Mouse (Mus musculus): ENCODE measurements around the gene Smox.

Smox gene

DNA sequence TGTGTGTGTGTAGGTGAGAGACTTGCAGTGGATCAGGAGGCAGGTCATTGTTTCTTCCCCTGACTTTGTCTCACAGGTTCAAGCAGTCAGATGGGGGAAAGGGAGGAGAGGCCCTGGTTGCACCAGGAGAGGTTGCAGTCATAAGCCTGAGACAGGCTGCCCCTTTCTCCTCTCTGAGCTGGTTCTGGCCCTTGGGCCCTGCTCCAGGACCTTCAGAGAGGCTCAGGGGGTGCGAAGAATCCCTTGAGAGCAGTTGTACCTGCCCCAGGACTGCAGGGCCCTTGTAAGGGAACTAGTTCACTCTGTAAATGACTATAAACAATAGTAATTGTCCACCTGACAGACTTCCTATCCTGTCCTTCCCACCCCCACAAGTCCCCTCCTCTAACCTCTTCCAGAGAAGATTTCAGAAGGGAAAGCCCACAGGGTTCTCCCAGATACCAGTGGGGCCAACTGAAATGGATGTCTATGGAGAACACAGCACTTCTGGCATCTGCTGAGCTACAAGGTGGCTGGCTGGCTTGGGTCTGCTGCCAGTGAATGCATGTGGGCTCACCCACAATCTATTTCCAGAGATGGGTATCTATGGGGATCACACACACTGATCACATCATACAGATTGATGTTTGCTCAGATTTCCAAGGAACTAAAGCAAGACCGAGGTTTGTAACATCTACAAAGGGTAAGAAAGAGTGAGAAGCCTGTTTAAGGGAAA lies 69.1 kb downstream of the Smox start:
- no peak for DNase-seq

DNA sequence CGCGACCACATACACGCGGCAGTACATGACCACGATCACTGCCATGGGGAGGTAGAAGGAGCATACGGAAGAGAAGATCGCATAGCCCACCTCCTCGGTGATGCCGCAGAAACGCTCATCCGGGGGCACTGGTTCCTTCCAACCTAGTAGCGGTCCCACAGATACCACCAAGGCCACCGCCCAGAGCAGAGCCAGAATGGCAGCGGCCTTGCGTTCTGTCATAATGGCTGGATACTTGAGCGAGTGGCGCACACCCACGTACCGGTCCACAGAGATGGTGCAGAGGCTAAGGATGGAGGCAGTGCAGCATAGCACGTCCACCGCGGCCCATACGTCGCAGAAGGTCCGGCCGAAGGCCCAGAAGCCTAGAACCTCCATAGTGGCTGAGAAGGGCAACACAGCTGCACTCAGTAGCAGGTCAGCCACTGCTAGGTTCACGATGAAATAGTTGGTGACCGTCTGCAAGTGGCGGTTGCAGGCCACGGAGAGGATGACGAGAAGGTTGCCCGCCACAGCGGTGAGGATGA lies 70.1 kb downstream of the Smox start:
- DNase-seq, result no peak

DNA sequence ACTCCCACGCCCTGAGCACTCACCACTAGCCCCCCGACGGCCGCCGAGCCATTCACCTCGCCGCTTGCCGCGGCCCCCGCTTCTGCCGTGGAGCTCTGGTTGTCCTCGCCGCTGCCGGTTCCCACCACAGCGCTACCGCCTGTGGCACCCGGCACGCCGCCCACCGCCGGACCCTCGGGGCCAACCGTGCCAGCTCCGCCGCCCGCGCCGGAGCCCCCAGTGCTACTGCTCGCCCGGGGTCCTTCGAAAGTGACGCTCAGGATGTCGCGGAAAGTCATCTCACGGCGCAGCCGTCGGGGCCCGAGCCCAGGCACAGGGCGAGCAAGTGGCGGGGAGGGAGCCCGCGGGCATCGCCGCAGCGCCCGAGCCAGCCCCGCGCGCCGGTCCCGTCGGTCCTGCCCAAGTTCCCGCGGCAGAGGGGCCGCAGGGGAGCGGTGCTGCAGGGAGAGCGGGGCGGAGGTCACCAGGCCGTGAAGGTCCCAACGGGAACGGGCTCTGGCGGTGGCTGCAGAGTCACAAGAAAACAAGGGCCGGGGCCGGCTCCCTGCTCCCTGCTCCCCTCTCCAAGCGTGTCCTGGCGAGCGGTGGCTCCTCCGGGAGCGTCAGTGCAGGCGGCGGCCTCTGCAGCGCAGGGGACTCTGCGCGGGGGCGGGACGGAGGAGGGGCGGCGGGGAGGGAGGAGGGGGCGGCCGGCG lies 70.7 kb downstream of the Smox start, which contains the start of gene Adra1d:
Gene Adra1d, minus strand, starts transcription at position 393 of the 695 bp plus-strand sequence.
- DNase-seq, result no peak

DNA sequence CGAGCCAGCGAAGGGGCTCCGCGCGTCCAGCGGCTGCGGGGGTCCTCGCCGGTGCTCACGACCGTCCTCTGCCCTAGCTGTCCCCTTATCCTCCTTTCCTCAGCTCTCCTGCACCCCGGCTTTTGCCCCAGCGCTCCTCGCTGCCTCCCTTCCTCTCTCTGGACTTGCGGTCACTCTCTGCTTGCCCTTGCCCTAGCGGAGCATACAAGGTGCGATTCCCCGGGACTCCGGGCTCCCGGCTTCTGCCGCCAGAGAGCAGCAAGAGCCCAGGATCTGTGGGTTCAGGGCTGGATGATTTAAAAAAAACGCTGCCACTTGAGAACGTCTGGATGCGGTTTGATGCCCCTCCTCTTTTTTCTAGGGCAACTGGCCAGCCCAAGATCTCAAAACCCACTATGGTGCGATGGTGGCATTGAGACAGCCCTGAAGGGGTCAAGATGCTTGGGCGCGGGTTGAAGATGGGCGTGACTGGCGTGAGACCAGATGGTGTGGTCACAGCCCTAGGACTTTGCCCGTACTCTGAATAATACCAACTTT lies 71.4 kb downstream of the Smox start:
- peak in 1 of 2 experiments; percentile 18 for DNase-seq

Data from spleen, adult 18-20 months (tissue).